Mouse (Mus musculus): ENCODE data around the gene 1700034J05Rik.

1700034J05Rik gene

GRCm38 (mm10) chr6:146918341-146918740 is 35.9 kb downstream of the 1700034J05Rik start:
- DNase-seq: no peak

GRCm38 (mm10) chr6:146917396-146917795 is 36.8 kb downstream of the 1700034J05Rik start:
- DNase-seq: no peak

GRCm38 (mm10) chr6:146915808-146916207 is 38.4 kb downstream of the 1700034J05Rik start:
- DNase-seq: no peak

DNA sequence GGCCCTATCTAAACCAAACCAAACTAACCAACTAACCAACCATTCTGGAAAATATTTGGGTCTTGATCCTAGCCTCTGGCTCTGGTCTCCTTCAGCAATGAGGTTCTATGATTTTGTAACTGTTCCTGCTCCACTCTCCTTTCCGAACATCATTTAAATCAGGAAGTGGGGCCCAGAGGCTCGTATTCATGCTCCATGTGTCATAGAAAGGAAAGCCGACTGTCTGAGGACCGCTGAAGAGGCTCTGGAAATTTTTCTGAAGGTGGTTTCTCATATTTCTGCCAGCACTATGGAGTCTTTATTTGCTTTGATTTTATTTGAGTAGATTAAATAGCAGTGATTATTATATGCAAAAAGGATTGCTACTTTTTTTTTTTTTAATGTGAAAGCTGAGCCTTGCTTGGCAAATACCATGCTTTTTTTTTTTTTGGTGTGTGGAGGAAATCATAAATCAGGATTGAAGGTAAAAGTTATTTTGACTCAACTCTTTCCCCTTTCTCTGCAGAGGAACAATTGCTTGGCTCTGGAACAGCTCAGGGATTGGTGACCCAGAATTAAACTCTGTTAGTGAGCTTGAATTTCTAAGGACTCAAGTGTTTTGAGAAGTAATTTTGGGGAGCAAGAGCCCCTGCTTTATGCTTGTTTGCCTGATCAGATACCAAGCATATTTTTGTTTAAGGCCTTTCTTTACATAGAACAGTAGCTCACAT is 40.6 kb downstream of the 1700034J05Rik start:
- DNase-seq: no peak

- no peak for DNase-seq
Observed at GRCm38 (mm10) chr6:146912835-146913488, 41.3 kb downstream of the 1700034J05Rik start.

DNA sequence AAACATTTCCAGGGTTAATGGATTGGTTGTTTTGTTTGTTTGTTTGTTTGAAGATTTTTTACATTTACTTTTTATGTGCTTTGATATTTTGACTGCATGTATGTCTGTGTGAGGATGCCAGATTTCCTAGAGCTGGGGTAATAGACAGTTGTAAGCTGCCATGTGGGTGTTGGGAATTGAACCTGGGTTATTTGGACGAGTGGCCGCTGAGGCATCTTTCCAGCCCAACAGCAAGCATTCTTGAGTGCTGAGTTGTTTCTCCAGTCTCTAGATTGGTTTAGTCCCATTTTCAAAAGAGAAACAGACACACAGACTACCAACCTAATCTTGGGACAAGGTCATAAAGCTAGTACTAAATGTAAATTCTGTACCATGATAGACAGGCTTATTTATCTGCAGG is 43.4 kb downstream of the 1700034J05Rik start:
- no peak for DNase-seq

DNA sequence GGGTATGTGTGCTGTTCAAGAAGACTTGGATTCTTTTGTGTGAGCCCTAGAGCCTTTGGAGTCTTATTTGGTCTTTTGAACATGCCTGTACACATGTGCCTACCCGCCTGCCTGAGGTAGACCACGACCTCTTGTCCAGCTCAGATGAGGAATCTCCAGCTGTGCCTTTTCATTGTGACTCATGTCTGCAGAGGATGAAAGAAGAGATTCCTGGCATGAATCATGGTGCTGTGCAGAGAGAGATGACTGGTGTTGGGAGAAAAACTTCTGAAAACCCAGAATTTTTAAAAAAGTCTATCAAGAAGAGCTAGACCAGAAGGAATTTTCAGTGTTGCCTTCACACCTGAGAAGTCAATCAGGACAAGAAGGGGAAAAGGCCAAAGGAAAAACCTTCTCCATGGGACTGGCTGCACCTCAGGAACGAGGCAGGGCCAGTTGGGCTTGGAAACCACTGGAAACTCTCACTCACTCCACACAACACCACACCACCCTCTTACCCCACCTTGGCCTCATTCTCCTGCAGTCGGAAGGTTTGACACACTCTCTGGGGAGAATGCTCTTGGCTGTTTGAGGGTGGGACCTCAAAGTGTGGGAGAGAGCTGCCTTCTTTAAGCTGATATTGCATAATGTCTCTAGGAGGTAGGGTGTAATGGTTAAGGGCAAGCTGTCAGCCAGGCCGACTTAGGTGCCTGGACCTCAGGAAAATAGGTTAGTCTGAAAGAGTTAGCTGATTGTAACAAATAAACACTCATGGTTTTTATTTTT is 44.3 kb downstream of the 1700034J05Rik start:
- DNase-seq: no peak

- DNase-seq: no peak
Observed at GRCm38 (mm10) chr6:146908801-146909200, 45.4 kb downstream of the 1700034J05Rik start.

DNA sequence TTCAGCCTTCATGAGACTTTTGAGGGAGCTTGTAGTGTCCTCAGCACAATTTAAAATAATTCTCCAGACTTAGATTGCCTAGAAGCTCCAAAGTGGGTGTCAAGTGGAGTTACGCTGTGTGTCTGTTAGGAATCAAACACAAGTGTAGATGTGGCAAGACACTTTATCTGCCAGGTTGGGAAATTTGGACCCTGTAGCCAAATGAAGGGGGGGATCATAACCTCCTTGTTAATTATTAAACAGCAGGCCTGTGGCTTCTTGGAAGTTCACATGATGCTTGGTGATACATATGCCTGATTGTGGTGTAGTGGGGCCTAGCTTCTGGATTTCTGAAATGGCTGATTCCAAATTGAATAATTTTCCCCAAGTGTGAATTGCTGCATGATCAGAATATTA is 46.4 kb downstream of the 1700034J05Rik start:
- DNase-seq: no peak

DNA sequence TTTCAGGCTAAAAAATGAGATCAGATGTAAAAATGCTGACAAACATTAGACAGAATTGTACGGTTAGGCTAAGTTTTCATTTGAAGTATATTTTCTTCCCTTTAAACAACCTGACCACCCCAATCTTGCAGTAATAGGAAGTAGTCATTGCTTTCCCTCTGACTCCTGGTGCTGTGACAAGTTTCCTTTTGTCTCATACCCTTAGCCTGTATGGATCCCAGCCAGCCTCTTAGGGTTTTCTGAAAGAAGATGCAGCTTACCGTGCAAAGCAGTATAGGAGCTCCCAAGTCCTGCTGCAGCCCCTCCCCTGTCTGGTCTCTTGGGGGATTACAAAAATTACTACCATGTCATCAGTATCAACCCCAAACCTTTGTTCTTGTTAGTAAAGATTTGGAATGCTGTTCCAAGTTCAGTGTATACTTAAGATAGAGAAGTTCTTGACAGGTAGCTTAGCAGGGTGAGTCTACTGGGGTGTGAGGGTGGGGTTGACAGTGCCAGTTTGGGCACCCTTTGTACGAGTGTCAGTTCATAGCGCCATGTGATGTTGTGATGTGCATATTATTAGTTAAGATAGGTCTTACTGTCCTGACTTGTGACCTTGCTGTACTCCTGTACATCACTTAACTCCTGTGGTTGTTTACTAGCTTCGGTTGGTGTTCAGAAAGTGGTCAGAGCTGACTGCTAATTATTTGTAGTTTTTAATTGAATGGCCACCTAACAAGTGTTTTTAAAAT is 47.0 kb downstream of the 1700034J05Rik start:
- no peak for DNase-seq

GRCm38 (mm10) chr6:146906000-146906786 is 48.0 kb downstream of the 1700034J05Rik start:
- no peak for DNase-seq

- DNase-seq: no peak
Observed at GRCm38 (mm10) chr6:146904707-146905106, 49.5 kb downstream of the 1700034J05Rik start.

DNA sequence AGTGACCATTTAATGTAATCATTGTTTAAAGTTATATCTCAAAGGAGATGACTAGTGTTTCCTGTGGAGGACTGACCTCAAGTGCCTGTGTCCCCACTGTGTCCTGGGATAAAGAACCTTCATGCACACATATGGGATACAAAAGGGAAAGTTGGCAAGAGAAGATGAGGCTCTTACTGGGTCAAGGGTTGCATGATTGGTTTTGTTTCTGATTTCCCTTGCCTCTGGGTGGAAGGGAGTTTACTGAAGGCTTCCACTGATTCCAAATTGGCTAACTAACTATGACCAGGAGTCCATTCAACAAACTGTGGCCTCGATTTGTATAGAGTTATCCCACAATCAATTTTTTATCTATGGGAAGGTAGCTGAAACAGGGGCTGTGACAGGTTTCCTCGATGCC is 50.6 kb downstream of the 1700034J05Rik start:
- no peak for DNase-seq

- DNase-seq: no peak
Observed at GRCm38 (mm10) chr6:146901929-146902328, 52.3 kb downstream of the 1700034J05Rik start.

Measured in layer of hippocampus, adult 9-11 months (tissue).